Mouse (Mus musculus) liver, embryonic 14.5 days (tissue): ENCODE data around the gene Hint1. TPM values are rescaled to one million over a fixed set of nuclear protein-coding genes. Genes with fewer than 3 reads are reported as not detected.
"Not testable (repeated sequence)": the region's sequence is repeated elsewhere in the genome, so short reads cannot be mapped to it uniquely, and the experiment has no call there.

ENCODE experiments used
- ATAC-seq: fragments of 200-750 bp; cut with Nextera tagmentation; 2 replicates; pipeline ENCODE4 v1.8.0; 2017; ENCODE audit warnings: moderate number of reproducible peaks, mild to moderate bottlenecking, moderate library complexity; ENCODE audit not compliant: insufficient read depth
- DNase-seq, 3 experiments: peaks; one replicate each; pipeline ENCODE4 v3.0.0-alpha.2; 2012 to 2013; ENCODE audit warnings: low read depth in 3 of 3, low spot score in 3 of 3
- H3K27ac ChIP-seq: fragments of 300-500 bp; sonication (generic); 2 replicates; pipeline ENCODE4 v1.5.1; 2014; ENCODE audit warnings: moderate library complexity, mild to moderate bottlenecking, control low read depth, inconsistent platforms
- H3K27me3 ChIP-seq: fragments of 300-500 bp; sonication (generic); 2 replicates; pipeline ENCODE4 v1.6.1; 2014; ENCODE audit warnings: mild to moderate bottlenecking, low read length, moderate library complexity; ENCODE audit not compliant: control insufficient read depth, insufficient read depth
- H3K36me3 ChIP-seq: fragments of 300-500 bp; sonication (generic); replicated peaks from 2 replicates; pipeline ENCODE4 v1.6.1; 2014; ENCODE audit warnings: low read depth; ENCODE audit not compliant: control insufficient read depth, insufficient read depth
- H3K4me1 ChIP-seq, 2 experiments: fragments of 200-500 bp in 1 of 2; fragments of 300-500 bp in 1 of 2; sonication (generic) in 1 of 2; replicated peaks; 2 replicates each; pipeline ENCODE4 v1.6.1; 2012 to 2014; ENCODE audit warnings: antibody characterized with exemption in 1 of 2, inconsistent platforms in 1 of 2, low read length in 1 of 2; ENCODE audit not compliant: control insufficient read depth in 2 of 2, insufficient read depth in 2 of 2
- H3K4me2 ChIP-seq: fragments of 300-500 bp; sonication (generic); 2 replicates; pipeline ENCODE4 v1.6.1; 2014; ENCODE audit warnings: low read depth, mild to moderate bottlenecking, control low read depth, moderate library complexity
- H3K4me3 ChIP-seq, 2 experiments: fragments of 200-500 bp in 1 of 2; fragments of 300-500 bp in 1 of 2; sonication (generic) in 1 of 2; 2 replicates each; pipeline ENCODE4 v1.5.1; 2012 to 2014; ENCODE audit warnings: low read depth in 2 of 2, low read length in 2 of 2, mild to moderate bottlenecking in 2 of 2, control low read depth in 1 of 2, inconsistent platforms in 1 of 2, moderate library complexity in 1 of 2; ENCODE audit not compliant: insufficient read depth in 1 of 2
- H3K9ac ChIP-seq: fragments of 300-500 bp; sonication (generic); replicated peaks from 2 replicates; pipeline ENCODE4 v1.6.1; 2014; ENCODE audit warnings: mild to moderate bottlenecking, control low read depth, moderate library complexity
- H3K9me3 ChIP-seq: fragments of 300-500 bp; sonication (generic); 2 replicates; pipeline ENCODE4 v1.6.1; 2016; ENCODE audit warnings: low read length, mixed read lengths; ENCODE audit not compliant: control insufficient read depth
- CTCF ChIP-seq: IDR thresholded peaks from 2 replicates; pipeline ENCODE4 v1.5.1; 2016; ENCODE audit warnings: antibody characterized with exemption, low read depth, control low read depth
- EP300 ChIP-seq: IDR thresholded peaks from 2 replicates; pipeline ENCODE4 v1.6.1; 2016; ENCODE audit warnings: antibody characterized with exemption, low read depth
- WGBS: fragments of 180-500 bp; shearing (Covaris S2); extraction: QIAGEN DNeasy Blood & Tissue Kit; methylation state at CpG from one replicate; pipeline ENCODE4 v1.1.7; 2014; ENCODE audit not compliant: insufficient replicate concordance; 5-methylcytosine and 5-hydroxymethylcytosine counted together
- polyA plus RNA-seq, 2 experiments: library from polyadenylated mRNA; depleted of rRNA in 1 of 2; stranded (reverse) in 1 of 2; unstranded in 1 of 2; fragments of >200 nt; fragmentation: Nextera tagmentation in 1 of 2; extraction: Ambion mirVana in 1 of 2; gene quantifications; 2 replicates each; pipeline versions ENCODE4 v1.2.1 to v1.2.3; 2012 to 2014

Hint1 gene
- polyA plus RNA-seq, 2 experiments = 330 to 509 TPM

GRCm38 (mm10) chr11:54851656-54852055, 14.5 kb upstream of the Hint1 start:
- WGBS = 76% methylated on average over 12 of the region's 12 CpGs
- no peak for TF ChIP-seq EP300
- TF ChIP-seq CTCF = 0 out of 2 replicates have a peak, but pooled peaks have one; percentile 3
- Histone ChIP-seq H3K9me3 (no peaks in the 10 kb centered on the region), H3K27me3 (no peaks in the 10 kb centered on the region), H3K4me1 (peaks cover 0 to 9% of the 10 kb centered on the region in 2 experiments; a peak in 1 of 4 replicates), H3K36me3 (no peaks in the 10 kb centered on the region), H3K9ac (no peak overlapping the region), H3K4me3 (no peak overlapping the region), H3K27ac (no peak overlapping the region), H3K4me2 (no peak overlapping the region)
- DNase-seq = no peak
- ATAC-seq = no peak

DNA sequence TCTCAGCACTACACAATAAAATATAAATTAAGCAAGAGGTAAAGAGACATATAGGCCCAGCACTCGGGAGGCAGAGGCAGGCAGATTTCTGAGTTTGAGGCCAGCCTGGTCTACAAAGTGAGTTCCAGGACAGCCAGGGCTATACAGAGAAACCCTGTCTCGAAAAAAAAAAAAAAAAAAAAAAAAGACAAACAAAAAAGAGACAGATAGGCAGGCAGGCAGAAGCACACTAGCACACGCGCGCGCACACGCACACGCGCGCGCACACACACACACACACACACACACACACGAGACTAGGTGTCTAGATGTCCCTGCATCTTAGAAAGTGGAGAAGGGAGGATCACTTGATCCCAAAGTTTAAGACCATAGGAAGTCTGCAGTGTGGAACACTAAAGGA, 7.3 kb upstream of the Hint1 start:
- peaks cover 7 to 16% of the 10 kb centered on the region in 2 experiments for H3K4me1 ChIP-seq
- H3K9me3 ChIP-seq, H3K4me3 ChIP-seq, DNase-seq, ATAC-seq, H3K36me3 ChIP-seq, H3K4me2 ChIP-seq, H3K9ac ChIP-seq, H3K27me3 ChIP-seq, H3K27ac ChIP-seq: not testable (repeated sequence)
- 85% methylated on average over 11 of the region's 12 CpGs for WGBS

GRCm38 (mm10) chr11:54859322-54860165, 6.6 kb upstream of the Hint1 start:
- no peak for DNase-seq
- H3K9me3 ChIP-seq = no peaks in the 10 kb centered on the region
- H3K27me3 ChIP-seq = no peaks in the 10 kb centered on the region
- no peak for ATAC-seq
- H3K36me3 ChIP-seq = no peaks in the 10 kb centered on the region
- WGBS = 19% methylated on average over 11 of the region's 11 CpGs
- H3K4me3 ChIP-seq = peak overlapping the region; percentile 80 to 82
- TF ChIP-seq EP300 (no peak), CTCF (peak; percentile 37; the same call in 1 of the 2 replicates)
- H3K4me2 ChIP-seq = peak overlapping the region; percentile 97
- peaks cover 7 to 16% of the 10 kb centered on the region in 2 experiments for H3K4me1 ChIP-seq
- peak overlapping the region; percentile 58; the same call in 1 of the 2 replicates for H3K27ac ChIP-seq
- peak overlapping the region; percentile 82 for H3K9ac ChIP-seq

- Histone ChIP-seq H3K27ac (peak within 1 kb of the TSS; percentile 98), H3K4me1 (peaks cover 7 to 19% of the 10 kb centered on the region in 2 experiments), H3K36me3 (no peaks in the 10 kb centered on the region), H3K4me3 (peak within 1 kb of the TSS; percentile 80 to 88), H3K27me3 (no peaks in the 10 kb centered on the region), H3K4me2 (peak within 1 kb of the TSS; percentile 97), H3K9ac (peak within 1 kb of the TSS; percentile 82), H3K9me3 (no peaks in the 10 kb centered on the region)
- DNase-seq (peak; percentile 98 to 99 (median 99)), ATAC-seq (peak; percentile 97)
- TF ChIP-seq CTCF = peak; percentile 39; the same call in 1 of the 2 replicates
- TF ChIP-seq EP300 = peak; percentile 66
- under 1% methylated on average over 42 of the region's 42 CpGs for WGBS
Observed at GRCm38 (mm10) chr11:54860256-54861038, 5.7 kb upstream of the Hint1 start, which contains the start of gene Lyrm7. TSS of gene Lyrm7 (minus strand) at chr11:54860916.
